Mouse (Mus musculus) G1E (cell line): ENCODE data around the gene Prep.

Experiments
- CTCF ChIP-seq: IDR thresholded peaks from 2 replicates; pipeline ENCODE4 v1.5.1; 2012; ENCODE audit warnings: low read depth, low read length, inconsistent platforms, mixed read lengths
- GATA1 ChIP-seq: IDR thresholded peaks from 2 replicates; pipeline ENCODE4 v1.6.1; 2012; ENCODE audit warnings: borderline replicate concordance, low read length, inconsistent platforms, mixed read lengths
- GATA2 ChIP-seq: IDR thresholded peaks from 2 replicates; pipeline ENCODE4 v1.6.1; 2012; ENCODE audit warnings: low read depth, low read length, inconsistent platforms, borderline replicate concordance
- POLR2AphosphoS5 ChIP-seq: IDR thresholded peaks from 2 replicates; pipeline ENCODE4 v1.6.1; 2012; ENCODE audit warnings: low read depth, low read length, inconsistent platforms; ENCODE audit not compliant: insufficient replicate concordance
- TAL1 ChIP-seq: conservative IDR thresholded peaks from 2 replicates; pipeline ENCODE4 v1.6.1; 2012; ENCODE audit warnings: low read depth, low read length, inconsistent platforms, mixed read lengths

DNA sequence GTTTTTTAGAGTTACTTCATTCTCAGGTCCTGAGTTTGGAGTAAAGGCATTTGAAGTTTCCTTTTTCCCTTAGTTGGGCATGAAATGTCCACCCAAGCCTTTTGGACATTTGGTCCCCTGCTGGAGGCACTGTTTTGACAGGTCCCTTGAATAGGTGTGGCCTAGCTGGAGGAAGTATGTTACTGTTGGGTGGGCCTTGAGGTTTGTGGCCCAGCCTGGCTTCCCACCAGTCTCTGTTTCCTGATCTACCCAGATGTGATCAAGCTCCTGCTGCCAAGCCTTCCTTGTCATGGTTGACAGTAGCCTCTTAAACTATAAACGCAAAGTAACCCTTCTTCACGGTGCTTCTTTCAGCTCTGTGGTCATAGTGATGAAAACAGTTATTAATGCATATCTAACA is 40.3 kb downstream of the Prep start:
- TF ChIP-seq CTCF (no peak), TAL1 (no peak), GATA1 (no peak), POLR2AphosphoS5 (no peak), GATA2 (no peak)
